Mouse (Mus musculus) B cell, adult 2 months (primary cell): ENCODE data around the gene Bglap.
"Not testable (repeated sequence)": the region's sequence is repeated elsewhere in the genome, so short reads cannot be mapped to it uniquely, and the experiment has no call there.

ENCODE experiments used
- DNase-seq, 2 experiments: peaks; one replicate each; pipeline ENCODE4 v3.0.0; 2022

Gene Bglap

GRCm38 (mm10) chr3:88393776-88394375 is 9.6 kb upstream of the Bglap start:
- no peak for DNase-seq

- not testable (repeated sequence) for DNase-seq
Measured at GRCm38 (mm10) chr3:88382383-88382782, 1.9 kb downstream of the Bglap start.

- DNase-seq = peak; percentile 57 to 62
Measured at GRCm38 (mm10) chr3:88381389-88382315, 2.6 kb downstream of the Bglap start.

- not testable (repeated sequence) for DNase-seq
Measured at GRCm38 (mm10) chr3:88378599-88378998, 5.7 kb downstream of the Bglap start, which contains the start of gene Bglap2. Bglap2 (minus strand) TSS chr3:88378699.

- DNase-seq = not testable (repeated sequence)
Measured at GRCm38 (mm10) chr3:88376644-88377043, 7.6 kb downstream of the Bglap start.

GRCm38 (mm10) chr3:88375750-88376626 is 8.3 kb downstream of the Bglap start:
- peak in 1 of 2 experiments; percentile 16 for DNase-seq

GRCm38 (mm10) chr3:88372643-88373042 is 11.6 kb downstream of the Bglap start, which contains the start of gene Bglap3:
Bglap3 (minus strand) TSS chr3:88372743.
- DNase-seq = not testable (repeated sequence)

GRCm38 (mm10) chr3:88368511-88368910 is 15.8 kb downstream of the Bglap start:
- not testable (repeated sequence) for DNase-seq

GRCm38 (mm10) chr3:88367517-88367916 is 16.7 kb downstream of the Bglap start:
- DNase-seq = not testable (repeated sequence)

- peak; percentile 66 for DNase-seq
Measured at GRCm38 (mm10) chr3:88366830-88367428, 17.3 kb downstream of the Bglap start.

GRCm38 (mm10) chr3:88365705-88366361 is 18.4 kb downstream of the Bglap start:
- DNase-seq = no peak

GRCm38 (mm10) chr3:88364337-88364736 is 19.9 kb downstream of the Bglap start, which contains the start of gene Paqr6:
Paqr6 (plus strand) TSS chr3:88364584.
- no peak for DNase-seq

GRCm38 (mm10) chr3:88363700-88364099 is 20.6 kb downstream of the Bglap start:
- DNase-seq = no peak

GRCm38 (mm10) chr3:88361612-88362313 is 22.5 kb downstream of the Bglap start:
- DNase-seq = no peak

GRCm38 (mm10) chr3:88361096-88361495 is 23.2 kb downstream of the Bglap start:
- no peak for DNase-seq

- DNase-seq = no peak
Measured at GRCm38 (mm10) chr3:88359989-88360388, 24.3 kb downstream of the Bglap start.

- DNase-seq = no peak
Measured at GRCm38 (mm10) chr3:88359584-88359983, 24.7 kb downstream of the Bglap start.

GRCm38 (mm10) chr3:88354396-88355165 is 29.7 kb downstream of the Bglap start:
- no peak for DNase-seq

GRCm38 (mm10) chr3:88352907-88353306 is 31.4 kb downstream of the Bglap start:
- no peak for DNase-seq

- no peak for DNase-seq
Measured at GRCm38 (mm10) chr3:88350732-88351131, 33.5 kb downstream of the Bglap start.
